Mouse (Mus musculus) ES-E14 (cell line): ENCODE results near the gene Klf11.

Source experiments
- CHD2 ChIP-seq: IDR thresholded peaks from 2 replicates; pipeline ENCODE4 v1.6.1; 2014; ENCODE audit warnings: mild to moderate bottlenecking, low read depth, low read length, inconsistent platforms
- HCFC1 ChIP-seq: IDR thresholded peaks from 2 replicates; pipeline ENCODE4 v1.6.1; 2012; ENCODE audit warnings: low read length, inconsistent platforms, borderline replicate concordance; ENCODE audit not compliant: insufficient read depth
- MAFK ChIP-seq: IDR thresholded peaks from 2 replicates; pipeline ENCODE4 v1.6.1; 2014; ENCODE audit warnings: mild to moderate bottlenecking, low read depth, low read length, inconsistent platforms; ENCODE audit not compliant: insufficient read depth
- ZC3H11A ChIP-seq: IDR thresholded peaks from 2 replicates; pipeline ENCODE4 v1.6.1; 2012; ENCODE audit warnings: low read depth, mild to moderate bottlenecking, inconsistent platforms, low read length, borderline replicate concordance
- ZNF384 ChIP-seq: IDR thresholded peaks from 2 replicates; pipeline ENCODE4 v1.6.1; 2012; ENCODE audit warnings: low read depth, low read length, inconsistent platforms

- no peak for TF ChIP-seq MAFK
- no peak for TF ChIP-seq HCFC1
- TF ChIP-seq CHD2 = no peak
- TF ChIP-seq ZNF384 = no peak
- no peak for TF ChIP-seq ZC3H11A
Measured at GRCm38 (mm10) chr12:24683461-24683860, 32.4 kb downstream of the Klf11 start.
